Mouse (Mus musculus): ENCODE measurements at regions not wholly inside any gene's neighbourhood (a gene's known extent, or its start where the extent isn't known, plus 50 kb on each side); places are given as distances from the start of the nearest gene placed in this dataset.

DNA sequence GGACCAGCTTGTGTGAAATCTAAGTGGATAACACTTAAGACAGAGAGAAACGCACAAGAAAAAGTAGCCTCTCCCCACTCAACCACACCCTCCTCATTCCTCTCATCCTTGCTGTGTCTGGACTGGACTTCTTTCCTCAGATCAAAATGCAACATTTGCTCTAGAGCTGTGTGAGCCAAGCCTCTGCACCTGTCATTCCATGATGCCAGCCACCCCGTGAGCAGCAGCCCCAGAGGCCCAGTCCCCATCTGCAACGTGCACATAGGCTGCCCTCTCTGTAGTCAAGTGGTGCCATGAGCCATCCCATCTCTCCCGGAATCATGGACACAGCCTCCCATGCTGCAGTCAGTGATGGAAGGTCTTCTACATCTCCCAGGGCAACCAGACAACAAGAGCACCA, 55.1 kb upstream of the Gpc1 start:
- no peak for DNase-seq (ENCODE audit: extremely low spot score in 1 of 2, low spot score in 1 of 2)

DNA sequence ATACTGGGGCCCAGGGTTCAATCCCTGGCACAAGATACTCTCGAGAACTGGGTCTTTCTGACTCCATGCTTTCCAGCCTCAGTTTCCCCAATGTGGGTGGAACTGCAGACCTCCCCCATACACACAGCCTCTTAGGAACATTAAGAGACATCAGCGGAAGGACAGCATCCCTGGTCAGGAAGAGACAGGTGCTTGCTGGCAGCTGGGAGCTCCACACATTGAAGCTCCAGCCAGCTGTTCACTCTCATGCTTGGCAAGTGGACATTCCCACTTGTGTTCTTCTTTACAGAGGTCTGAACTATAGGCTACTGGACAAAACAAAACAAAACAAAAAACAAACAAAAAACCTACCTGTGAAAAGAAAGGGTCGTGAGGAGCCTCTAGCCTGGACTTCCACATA, 55.5 kb upstream of the Gpc1 start:
- no peak for DNase-seq (ENCODE audit: extremely low spot score in 1 of 2, low spot score in 1 of 2)

DNA sequence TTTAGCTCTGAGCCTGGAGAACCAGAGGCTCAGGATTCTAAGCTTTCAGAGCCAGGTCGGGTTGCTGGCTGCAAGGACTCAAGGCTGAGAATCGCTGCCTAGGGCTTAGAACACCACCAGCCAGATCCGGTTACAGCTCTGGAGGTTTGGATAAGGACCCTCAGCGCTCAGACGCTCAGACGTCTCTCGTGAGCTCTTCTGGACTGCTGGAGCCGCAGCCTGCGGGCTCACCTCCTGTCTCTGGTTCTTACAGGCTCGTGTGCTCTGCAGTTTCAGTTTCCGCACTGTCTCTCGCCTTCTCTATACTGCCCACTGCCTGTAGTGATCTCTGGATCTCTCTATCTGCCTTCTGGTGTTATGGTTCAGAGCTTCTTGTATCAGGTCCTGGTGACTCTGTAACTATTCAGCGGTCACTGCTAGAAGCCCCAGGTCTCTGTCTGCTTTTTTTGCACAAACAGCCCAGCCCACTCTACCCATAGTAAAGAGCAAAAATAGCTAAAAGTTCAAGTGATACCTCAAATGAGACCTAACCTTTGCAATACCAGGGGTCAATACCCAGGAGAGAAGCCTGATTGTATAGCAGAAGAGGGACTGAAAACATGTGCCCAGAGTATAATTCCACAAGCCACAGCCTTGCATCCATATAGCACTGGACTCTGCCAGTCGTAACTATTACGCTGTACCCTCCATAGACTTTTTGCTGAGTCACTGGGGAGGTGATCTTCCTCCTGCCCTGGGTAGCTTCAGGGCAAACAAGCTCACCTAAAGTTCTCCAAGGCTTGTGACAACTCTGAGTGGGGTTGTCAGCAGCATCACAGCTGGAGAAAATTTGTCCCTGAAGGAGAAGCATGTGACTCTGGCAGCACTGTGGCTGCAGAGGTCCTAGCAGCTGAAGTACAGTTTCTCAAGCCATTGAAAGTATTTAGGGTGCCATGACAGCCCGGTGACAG, 56.4 kb upstream of the Gpc1 start:
- DNase-seq (ENCODE audit: extremely low spot score in 1 of 2, low spot score in 1 of 2) = no peak

DNA sequence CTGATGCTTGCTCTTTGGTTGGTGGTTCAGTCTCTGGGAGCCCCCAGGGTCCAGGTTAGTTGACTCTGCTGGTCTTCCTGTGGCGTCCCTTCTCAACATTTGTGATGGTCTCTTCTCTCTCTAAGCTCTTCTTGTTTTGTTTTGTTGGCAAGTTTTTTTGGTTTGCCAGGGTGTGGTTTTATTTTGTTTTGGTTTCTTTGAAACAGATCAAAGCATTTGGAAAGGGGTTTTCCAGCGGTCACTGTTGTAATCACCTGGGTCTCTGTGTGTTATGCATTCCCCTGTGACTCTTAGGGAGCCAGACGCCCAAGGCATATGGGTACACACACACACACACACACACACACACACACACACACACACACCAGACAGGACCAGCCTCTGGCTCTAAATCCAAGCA, 57.4 kb upstream of the Gpc1 start:
- no peak for DNase-seq (ENCODE audit: extremely low spot score in 1 of 2, low spot score in 1 of 2)

DNA sequence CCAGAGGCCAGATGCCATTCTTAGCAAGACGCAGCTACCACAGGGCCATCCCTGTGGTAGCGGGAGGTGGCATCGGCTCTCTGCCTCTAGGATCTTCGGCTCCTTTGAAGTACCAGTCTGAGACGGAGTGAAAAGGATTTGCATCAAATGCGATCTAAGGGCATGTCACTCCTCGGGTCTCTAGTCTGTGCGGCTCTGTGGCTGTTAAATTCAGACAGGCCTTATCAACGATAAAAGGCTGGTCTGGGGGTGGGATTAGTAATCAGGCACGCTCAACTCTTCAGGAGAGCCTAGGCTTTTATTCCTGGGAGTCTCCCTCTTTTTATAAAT, 58.7 kb upstream of the Gpc1 start:
- no peak for DNase-seq (ENCODE audit: extremely low spot score in 1 of 2, low spot score in 1 of 2)

DNA sequence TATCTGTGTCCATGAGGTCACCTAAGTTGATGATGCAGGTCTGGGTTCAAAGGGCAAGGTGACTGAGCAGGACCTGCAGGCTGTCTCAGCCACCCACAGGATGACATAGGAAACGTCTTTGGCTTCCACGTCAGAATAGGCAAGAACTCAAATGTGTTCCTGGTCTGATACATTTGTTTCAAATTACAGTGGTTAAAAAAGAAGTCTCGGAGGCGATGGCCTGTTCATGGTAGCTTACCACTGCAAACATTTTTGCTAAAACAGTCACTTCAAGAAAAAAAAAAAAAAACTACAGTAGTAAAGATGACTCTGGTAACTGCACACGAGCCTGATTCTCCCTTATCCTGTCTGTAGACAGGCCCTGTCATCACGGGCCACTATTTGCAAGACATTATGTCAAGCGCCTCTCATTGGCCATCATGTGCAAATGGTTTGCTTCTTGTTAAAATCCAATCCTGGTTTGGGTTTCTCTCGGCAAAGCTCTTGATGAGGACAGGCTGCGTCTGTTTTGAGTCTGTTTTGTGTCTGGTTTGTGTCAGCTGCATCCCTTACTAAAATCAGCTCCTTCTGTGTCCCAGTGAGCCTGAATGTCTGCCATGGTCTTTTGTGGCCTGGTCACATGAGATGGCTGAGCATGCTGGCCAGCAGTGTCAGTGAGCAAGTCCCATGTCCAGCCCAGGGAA, 59.2 kb upstream of the Gpc1 start:
- DNase-seq (ENCODE audit: extremely low spot score in 1 of 2, low spot score in 1 of 2) = no peak

DNA sequence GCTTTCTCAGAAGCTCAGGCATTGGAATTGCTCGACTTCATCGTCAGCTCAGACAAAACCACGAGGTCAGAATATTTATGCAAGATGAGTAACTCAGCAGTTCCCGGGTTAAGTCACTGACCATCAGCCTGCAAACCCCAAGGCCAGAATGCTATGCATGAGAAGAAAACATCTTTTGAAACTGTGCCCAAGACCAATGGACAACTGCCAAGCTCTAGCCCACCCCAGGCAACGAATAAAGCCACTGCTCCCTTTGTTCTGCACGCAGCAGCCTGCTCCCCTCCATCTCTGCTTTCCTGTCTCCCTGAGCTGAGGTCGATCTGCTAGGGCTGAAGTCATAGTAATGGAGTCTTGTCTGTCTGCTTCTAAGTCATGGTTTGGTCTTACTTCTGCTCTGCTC, 61.7 kb upstream of the Gpc1 start:
- DNase-seq (ENCODE audit: extremely low spot score in 1 of 2, low spot score in 1 of 2) = no peak

DNA sequence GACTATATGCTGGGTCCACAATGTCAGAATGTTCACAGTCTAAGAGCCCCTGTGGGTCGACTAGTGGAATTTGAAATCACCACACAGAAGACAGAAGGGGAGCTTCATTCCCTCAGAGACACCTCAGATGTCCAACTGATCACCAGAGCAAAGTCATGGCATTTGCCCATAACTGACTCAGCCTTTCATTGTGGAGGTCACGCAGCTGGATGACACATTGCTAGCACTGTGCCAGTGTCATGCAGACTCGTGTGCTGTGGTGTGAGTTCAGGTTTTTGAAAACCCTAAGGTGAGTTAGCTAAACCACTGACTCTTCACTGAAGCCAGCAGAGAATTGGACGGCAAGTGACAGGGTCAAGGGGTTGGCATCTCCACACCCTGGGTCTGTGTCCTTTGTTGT, 62.3 kb upstream of the Gpc1 start:
- no peak for DNase-seq (ENCODE audit: extremely low spot score in 1 of 2, low spot score in 1 of 2)

DNA sequence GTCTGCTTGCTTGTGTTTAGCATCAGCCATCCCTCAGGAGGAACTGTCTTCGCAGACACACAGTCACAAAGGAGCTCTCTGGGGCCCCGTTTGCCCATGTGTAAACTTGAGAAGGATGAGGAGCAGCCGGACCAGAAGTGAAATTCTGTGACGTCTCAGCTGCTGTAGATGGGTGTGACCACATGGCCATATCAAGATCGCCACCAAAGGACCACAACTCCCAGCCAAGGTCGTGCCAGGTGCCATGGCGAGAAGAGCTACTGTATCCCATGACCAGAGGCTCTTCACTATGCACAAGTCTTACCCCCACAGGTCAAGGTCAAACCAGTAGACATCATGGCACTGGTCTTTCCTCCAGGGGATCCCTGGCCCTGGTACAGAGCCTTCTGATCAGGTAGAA, 64.9 kb upstream of the Gpc1 start:
- no peak for DNase-seq (ENCODE audit: extremely low spot score in 1 of 2, low spot score in 1 of 2)

DNA sequence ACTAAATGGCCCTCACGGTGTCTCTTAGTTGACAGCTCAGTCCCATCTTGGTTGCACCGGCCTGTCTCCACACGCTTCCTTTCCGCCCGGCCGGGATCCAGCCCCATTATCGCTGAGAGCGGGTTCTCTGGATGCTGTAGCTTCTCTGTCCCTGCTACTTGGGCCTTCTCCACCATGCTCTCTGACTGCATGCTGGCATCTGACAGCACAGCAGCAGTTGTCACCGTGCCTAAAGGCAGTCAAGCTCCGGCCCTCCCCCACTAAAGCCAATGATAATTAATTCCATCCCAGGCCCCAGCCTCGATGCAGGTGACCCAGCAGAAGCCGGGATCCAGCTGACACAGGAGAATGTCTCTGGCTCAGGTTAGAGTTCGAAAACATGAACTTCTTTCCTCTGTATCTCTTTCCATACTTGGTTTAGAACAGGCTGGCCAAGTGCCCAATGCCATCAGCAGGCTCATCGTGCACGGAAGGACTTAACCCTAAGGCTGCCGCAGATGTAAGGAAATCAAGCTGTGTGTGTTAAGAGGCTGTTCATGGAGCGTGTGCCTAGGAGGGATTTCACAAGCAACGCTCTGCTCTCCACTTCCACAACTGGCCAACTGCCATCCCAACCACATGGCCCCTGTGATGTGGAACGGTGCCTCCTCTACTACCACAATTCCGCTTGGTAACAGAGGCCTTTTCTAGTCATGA, 76.5 kb upstream of the Gpc1 start:
- peak in 1 of 2 experiments; percentile 53 for DNase-seq (ENCODE audit: extremely low spot score in 1 of 2, low spot score in 1 of 2)

DNA sequence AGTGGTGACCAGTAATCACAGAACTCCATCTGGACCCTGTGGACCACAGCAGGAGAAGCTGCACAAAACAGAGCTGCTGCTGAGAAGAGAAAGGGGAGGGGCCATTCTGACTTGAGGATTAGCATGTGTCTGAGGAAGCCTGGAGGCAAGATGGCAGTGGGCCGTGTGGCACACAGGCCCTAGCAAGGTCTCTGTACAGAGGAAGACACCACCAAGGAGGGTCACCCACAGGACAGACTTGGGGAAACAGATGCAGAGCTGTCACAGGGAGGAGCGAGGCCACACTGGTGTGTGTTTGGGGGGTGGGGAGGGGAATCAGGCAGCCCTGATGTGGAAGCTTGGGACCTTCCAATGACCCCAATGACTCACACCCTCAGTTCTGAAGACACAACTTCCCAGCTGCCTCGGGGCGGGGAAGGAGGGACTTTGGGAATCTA, 79.7 kb upstream of the Gpc1 start:
- no peak for DNase-seq (ENCODE audit: extremely low spot score in 1 of 2, low spot score in 1 of 2)

DNA sequence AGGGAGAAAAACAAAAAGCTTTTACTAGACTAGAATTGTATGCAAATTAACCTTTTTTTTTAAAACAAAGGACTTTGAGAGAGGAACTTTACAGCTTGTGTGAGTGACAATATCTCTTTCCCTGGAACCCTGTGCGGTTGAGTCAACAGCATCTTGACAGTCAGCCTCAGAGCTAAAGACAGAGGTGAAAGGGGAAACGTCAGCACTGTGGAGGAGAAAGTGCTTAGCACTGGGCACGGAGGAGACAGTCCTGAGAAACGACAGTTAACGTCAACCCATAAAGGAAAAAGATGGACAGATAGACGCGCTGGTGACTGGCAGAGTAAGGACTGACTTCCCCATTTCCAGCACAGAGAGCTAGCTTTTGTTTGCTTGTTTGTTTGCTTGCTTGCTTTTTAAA, 82.0 kb upstream of the Gpc1 start:
- DNase-seq (ENCODE audit: extremely low spot score in 1 of 2, low spot score in 1 of 2) = no peak

DNA sequence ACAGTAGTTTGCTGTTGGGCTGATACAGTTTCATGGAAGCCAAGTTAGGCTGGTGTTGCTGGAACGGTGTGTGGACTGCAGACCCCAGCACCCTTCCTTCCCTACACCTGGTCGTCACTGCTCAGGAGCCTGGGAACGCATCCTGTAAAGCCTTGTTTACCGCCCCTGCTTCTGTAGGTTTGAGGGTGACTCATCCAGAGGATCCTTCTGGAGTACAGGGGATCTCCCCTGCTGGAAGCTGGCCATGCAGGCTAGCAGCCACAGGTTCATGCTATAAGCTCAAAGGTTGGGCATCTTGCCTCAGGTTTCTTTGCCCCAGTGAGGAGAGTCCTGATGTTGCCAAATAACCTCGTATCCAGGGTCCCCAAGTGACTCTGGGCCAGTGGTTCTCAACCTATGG, 86.2 kb upstream of the Gpc1 start:
- no peak for DNase-seq (ENCODE audit: extremely low spot score in 1 of 2, low spot score in 1 of 2)

DNA sequence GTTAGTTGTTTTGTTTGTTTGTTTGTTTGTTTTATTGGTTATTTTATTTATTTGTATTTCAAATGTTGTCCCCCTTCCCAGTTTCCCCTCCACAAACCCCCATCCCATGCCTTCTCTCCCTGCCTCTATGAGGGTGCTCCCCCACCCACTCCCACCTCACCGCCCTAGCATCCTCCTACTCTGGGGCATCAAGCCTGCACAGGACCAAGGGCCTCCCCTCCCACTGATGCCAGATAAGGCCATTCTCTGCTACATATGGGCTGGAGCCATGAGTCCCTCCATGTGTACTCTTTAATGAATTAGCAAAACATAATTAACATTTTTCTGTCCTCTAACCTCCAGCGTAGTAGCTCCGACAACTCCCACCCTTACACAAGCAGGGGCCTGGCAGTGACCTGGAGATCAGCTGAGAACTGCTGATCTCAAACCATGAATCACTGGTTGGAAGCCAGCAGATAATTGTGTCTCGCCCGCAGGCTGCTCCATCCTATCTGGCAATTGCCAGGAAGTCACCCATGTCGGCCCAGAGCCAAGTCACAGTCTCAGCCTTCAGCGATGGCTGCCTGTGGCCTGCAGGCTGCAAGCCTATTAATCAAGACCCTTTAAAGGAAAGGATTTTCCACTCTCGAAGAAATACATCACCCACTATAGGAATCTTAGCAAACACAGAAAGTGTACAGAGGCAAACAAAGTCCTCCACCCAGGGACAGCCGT, 86.8 kb upstream of the Gpc1 start:
- no peak for DNase-seq (ENCODE audit: extremely low spot score in 1 of 2, low spot score in 1 of 2)

DNA sequence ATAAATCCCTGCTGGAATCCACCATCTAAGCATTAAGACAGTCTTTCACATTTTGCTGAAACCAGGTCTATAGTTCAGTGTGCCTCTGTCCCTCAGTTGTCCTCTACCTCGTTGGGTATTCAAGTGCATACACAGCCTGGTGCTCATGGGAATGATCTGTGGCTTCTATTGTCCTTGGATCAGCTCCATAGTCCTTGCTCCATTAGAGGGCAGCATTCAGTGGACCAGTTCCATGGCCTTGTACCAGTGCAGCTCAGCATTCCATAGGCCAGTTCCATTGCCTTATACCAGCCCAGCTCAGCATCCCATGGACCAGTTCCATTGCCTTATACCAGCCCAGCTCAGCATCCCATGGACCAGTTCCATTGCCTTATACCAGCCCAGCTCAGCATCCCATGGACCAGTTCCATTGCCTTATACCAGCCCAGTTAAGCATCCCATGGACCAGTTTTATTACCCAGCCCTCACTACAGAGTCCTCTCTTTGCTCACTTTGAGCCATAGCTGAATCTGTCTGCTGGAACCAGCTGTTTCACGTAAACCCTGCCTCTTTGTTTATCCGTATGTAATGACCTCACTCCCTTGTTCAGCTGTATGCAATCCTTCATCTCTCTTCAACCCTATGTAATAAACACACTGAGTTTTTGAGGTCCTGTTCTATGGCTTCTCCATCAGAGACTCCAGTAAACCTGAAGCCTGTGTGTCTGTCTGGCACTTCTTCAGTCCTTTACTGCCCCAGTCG, 88.4 kb upstream of the Gpc1 start:
- no peak for DNase-seq (ENCODE audit: extremely low spot score in 1 of 2, low spot score in 1 of 2)

DNA sequence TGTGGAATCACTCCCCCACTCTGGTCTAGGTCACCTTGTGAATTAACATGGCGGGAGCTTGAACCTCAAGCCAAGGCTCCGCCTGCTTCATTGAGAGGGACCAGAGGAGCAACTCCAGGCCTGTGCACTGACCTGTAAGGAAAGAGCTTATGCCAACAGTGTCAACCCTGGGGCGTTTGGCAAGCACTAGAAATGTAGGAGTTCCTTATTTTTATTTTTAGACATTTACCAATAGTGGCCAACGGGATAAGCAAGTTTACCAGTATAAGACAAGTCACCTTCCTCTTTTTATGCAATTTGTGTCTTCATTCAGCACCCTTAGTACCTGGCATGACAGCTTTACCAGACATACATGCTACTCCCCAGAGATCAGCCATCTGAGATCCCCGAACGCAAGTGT, 89.1 kb upstream of the Gpc1 start:
- DNase-seq (ENCODE audit: extremely low spot score in 1 of 2, low spot score in 1 of 2) = no peak

DNA sequence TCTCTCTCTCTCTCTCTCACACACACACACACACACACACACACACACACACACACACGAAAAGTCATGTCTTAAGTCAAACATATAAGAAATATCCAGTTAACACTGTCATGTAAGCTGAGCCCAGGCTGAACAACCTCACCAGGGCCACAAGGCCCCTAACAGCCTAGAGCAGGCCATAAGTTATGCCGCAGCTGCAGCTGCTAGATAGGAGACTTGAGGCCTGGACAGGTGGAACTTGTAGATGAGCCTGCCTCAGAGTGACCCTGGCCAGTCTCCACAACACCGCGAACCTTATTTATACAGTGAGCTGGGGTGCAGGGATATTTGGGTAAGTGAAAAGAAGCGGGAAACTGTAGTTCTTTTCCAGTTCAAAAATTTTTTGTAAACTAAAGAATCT, 90.4 kb upstream of the Gpc1 start:
- DNase-seq (ENCODE audit: extremely low spot score in 1 of 2, low spot score in 1 of 2) = no peak

DNA sequence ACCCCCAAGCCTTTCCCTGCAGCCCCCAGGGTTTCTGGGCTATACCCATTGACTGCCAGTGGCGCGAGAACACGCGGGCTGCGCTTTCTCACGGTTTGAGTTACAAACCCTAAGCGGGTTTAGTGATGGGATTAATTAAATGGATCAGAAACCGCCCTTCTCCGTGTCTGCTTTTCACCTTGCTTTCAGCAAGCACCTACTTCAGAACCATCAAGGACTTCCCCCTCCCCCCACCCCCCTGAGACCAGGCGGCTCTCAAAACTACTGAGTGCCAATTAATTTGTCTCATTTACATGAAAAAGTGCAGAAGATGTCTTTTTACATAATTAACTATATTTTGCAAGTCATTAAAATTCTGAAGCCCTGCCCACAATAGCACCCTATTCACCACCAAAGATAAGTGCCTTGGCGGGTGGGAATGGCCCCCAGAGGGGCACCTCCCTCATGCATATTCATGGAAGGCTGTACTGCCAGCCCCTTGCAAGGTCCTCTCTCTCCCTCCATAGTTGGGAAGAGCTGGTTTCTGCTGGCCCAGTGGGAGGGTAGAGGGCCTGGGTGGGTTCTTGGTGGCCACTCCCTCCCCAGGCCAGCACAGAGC, 89.1 kb upstream of the Otos start:
- no peak for DNase-seq (ENCODE audit: extremely low spot score in 1 of 2, low spot score in 1 of 2)

DNA sequence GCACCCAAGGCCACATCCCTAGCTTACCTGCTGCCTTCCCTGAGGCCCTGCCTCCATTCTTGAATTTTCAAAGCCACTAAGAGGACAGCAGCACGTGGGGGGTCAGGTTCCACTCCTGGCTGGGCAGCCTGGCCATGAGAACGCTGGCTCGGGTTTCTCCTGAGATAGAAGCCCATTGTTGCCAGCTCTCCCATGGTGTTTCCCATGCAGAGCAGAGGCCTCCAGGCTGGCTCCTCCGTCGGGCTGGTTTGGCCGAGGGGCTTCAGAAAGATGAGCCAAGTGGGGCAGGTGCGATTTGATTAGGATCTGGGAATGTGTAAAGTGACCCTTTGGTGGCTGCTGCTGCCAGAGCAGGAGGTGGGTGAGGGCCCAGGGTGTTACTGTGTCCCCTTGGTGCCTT, 87.8 kb upstream of the Otos start:
- DNase-seq (ENCODE audit: extremely low spot score in 1 of 2, low spot score in 1 of 2) = no peak

DNA sequence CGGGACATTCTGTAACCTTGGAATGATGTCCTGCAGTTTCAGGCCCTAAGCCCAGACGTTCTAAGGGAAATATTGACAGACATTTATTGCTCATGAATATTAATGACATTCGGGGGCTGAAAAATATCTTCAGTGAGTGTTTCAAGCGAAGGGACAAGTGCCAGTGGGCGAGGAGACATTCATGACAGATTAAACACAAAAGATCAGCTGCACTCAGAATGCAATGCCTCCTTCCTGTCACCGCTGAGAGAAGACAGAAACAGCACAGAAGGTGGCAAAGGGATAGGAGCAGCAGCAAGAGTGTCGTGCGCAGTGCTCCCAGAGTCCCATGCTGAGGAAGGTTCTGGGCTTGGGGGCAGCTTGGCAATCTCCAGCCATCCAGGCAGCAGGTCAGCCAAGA, 85.1 kb upstream of the Otos start:
- no peak for DNase-seq (ENCODE audit: extremely low spot score in 1 of 2, low spot score in 1 of 2)
